Mouse (Mus musculus) retina, postnatal 7 days (tissue): ENCODE measurements around the gene Kctd15.
A peak's percentile ranks its signal among the peaks of the same experiment; 100 is the strongest.

Experiments used
- DNase-seq: peaks from one replicate; pipeline ENCODE4 v3.0.0-alpha.2; 2012; ENCODE audit warnings: low read depth, low spot score

The Kctd15 gene

DNA sequence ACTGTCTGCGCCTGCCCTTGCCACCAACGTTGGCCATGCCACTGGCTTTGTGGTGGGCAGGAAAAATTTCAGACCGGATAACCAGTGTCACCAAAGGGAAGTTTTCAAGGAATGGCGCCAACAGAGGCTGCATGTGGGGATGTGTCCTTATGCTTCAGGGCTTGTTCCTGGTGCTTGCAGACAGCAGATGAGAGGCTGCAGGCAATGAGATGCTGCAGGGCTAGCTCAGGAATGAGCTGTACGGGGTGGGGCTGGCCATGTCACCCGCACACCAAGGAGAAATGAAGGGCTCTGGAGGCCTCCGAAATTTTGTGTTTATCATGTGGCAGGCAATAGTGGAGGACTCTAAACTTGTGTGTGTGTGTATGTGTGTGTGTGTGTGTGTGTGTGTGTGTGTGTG is 6.6 kb upstream of the Kctd15 start:
- DNase-seq = no peak

DNA sequence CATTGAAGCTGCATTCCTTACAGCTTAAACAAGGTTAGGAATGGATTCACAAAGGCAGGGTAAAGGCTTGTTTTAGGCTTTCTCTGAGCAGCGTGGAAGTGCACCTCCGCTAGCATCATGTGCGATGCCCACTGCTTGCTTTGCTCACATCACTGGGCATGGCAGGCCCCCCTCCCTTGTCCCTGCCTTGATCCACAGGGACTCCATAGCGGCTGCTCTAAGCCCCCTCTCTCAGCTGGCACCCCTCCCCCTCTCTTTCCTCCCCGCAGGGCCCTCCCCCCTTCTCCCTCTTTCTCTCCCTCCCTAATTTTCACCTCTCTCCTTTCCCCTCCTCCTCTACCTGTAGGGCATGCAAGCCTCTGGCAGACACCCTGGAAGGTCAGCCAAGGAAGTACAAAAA is 5.7 kb upstream of the Kctd15 start:
- no peak for DNase-seq

DNA sequence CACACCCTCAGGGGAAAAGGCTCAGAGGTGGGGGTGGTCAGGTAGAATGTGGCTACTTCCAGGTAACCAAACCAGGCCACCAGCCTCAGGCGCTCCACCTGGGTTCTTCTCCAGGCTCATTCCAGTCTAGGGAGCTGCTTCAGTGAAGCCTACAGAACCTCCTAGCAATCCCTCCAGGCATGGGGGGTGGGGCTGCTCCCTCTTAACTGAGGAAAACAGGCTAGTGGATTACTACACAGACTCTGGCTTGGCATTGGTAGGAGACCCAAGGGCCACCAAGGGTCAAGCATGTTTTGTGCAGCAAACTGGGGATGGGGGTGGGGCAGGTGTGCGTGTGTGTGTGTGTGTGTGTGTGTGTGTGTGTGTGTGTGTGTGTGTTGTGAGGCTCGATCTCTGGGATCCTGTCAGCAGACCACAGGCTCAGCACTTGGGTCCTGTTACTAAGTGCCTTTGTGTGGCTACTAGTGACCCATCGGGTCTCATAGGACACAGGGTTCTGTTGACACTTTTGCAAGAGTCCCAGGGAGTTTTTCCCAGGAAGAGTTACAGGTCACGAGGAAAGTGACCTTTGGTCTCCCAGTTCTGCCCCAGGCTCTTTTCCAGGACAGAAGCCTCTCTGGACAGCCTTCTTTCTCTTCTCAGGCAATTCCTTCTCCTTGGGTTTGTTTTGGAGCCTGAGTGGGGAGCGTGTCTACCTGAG is 3.0 kb upstream of the Kctd15 start:
- DNase-seq = no peak

- DNase-seq = peak; percentile 88
Observed at GRCm38 (mm10) chr7:34655086-34655839, 1.3 kb downstream of the Kctd15 start.

DNA sequence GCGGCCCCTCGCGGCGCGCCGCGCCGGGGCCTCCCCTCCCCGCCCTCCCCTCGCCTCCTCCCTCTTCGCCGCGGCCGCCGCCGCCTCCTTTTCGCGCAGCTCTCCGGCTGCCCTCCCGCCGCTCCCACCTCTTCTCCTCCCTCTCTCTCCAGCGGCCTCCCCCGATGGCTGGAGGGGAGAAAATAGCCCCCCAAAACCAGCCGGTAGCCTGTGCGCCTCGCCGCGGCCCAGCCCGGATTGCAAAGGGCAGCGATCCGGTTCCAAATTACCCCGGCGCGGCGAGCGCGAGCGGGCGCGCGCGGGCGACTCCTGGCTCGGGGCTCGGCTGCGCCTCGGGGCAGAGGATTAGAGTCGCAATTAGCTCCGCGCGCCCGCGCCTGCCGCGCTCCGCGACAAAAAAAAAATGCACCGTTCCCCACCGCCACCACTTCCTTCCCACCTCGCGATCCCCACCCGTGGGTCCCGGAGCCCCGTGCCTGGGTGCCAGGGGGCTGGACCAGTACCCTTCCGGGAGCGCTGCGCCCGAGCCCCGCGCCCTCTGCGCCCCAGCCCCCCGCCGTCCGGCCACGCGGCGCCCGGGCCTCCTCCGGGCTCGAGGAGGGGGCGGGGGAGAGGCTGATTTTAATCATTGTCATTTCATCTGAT is 2.0 kb downstream of the Kctd15 start:
- DNase-seq = peak; percentile 74

DNA sequence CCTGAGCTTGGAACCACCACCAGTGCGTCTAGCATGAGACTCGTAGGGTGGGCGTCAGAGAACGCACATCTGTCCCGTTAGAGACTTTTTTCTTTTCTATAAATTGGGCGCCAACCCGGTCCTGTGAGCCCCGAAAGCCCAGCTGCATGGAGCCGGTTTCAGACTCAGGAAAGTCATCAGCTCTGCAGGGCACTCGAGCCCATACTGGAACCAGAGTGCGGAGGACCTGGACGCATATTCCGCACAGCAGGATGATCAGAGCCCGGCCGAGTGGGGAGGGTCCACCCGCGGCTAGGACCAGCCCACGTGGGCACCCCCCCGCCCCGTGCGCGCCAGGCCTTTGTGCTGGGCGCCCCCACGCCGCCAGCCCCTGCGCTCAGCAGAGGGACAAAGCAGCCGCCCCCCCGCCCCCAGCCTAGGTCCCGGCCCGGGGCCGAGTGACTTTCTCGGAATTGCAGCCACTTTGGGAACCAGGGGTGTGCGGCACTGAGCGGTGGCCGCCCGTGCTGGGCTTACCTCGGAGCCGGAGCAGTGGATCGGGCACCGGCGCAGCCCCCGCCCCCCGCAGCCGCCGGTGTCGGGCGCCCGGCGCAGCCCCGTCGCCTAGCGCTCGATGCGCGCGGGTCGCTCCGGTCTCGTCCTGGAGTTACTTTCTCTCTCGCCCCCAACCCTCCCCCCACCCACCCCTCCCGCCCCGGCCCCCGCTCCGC is 2.6 kb downstream of the Kctd15 start:
- no peak for DNase-seq

DNA sequence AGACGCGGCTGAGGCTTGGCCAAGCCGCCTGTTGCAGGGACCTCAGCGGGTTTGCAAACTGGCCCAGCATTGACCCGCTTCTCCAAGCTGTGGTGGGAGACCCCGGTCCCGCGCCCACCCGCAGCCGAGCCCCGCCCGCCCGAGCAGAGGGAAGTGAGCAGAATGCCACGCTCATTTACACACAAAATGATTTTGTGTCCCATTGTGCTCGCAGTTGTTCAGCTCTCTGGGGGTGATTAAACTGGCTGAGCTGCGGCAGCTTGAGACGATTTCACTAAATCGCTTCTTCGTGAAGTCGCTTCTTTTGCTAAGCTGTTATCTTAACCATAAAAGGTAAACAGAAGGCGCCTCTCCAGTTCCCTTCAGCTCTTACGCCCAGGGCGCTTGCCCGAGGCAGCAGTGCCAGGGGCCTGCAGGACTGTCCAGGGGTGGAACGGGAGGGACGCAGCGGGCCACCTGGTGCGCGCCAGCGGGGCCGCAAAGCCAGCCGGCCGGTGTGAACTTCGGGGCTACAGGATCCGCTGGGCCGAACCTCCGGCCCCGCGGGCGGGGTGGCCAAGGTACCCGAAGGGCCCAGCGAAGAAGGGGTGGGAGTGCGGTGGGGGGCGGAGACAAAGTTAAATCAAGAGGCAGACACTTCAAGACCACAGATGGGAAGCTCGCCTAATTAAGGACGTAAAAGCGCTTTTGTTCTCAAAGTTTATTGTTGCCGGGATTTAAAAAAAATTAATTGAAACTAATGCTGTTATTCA is 3.6 kb downstream of the Kctd15 start:
- DNase-seq = no peak

DNA sequence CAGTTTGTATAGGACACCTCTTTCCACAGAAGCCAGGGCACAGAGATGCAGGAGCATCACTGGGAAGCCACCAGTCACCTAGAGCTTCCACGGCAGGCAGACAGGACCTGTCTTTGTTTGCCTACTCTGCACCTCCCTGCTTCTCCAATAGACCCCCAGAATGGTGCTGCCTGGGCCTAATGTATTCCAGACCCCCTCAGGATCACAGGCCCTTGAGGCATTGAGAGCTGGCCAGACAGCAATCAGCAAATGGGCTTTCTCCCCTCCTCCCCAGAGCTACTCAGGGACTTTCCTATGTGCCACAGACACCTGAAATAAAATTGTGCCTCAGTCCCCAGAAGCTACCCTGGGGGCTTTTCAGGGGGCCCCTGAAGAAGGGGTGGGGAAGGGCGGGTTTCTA is 5.2 kb downstream of the Kctd15 start:
- DNase-seq = no peak

DNA sequence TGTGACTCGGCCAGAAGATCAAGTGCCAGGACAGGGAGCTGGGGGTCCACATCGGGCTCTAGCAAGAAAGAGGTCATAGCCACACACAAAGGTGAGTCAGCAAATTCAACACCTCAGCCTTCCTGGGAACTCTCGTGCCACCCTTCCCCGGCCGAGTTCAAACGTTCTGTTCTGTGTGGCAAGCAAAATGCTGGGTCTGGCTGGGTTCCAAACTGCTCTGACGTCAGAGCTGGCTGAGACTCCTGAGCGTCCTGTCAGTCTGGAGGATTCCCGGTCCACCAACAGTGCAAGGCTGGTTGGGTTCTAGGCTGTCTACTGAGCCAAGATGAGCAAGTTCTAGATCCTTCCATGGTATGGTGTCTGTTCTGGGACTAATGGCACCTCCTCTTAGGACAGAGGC is 9.5 kb downstream of the Kctd15 start:
- no peak for DNase-seq

- DNase-seq = no peak
Observed at GRCm38 (mm10) chr7:34646144-34646795, 10.3 kb downstream of the Kctd15 start.

DNA sequence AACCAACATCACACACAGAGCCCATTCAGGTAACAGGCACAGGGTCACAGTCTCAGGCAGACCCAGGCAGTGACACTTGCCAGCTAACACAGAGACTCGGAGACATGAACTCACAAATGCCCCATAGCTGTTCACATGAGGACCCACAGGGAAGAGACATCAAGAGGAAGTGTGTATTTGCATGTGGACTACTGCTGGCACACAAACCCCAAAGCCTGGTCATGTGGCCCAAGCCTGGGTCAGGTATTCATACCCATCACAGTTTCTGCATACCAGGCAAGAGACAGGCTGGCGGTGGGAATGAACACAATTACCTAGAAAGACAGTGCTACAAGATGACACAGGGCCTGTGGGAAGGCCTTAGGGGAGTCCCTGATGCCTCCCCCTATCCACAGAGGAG is 10.9 kb downstream of the Kctd15 start:
- no peak for DNase-seq

- DNase-seq = no peak
Observed at GRCm38 (mm10) chr7:34644591-34644990, 11.9 kb downstream of the Kctd15 start.

DNA sequence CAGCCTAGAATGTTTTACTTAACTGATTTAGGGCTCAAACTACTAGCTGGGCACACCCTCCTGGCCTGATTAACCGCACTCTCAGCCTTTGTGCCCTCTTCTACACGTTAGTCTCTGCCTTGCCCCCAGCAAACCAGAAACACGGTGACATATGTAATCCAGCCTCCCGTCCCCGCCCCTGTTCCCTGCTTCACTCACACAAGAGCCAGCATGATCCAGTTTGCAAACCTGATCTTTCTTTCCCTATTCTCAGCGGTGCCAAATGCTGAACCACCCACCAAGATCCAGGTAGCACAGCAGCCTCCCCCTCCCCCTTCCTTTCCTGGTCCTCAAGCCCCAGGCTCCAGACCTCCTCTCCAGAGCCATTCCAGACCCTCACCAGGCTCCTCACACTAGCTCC is 13.2 kb downstream of the Kctd15 start:
- DNase-seq = no peak

DNA sequence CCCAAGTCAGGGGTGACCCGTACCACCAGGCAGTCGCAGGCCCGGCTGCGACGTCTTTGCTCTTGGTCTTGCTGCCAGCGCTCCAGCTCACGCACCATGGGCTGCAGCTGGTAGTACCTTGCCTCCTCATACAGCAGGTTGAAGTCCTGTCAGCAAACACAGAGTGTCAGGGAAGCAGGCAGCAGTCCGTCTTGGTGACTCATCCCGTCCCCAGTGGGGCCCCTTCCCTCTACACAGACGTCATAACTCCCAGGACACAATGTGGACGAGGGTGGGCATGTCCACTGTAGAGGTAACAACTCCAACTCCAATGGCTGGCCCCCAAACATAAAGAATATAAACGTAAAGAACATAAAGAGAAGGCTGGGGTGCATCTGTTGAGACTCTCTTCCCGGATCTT is 14.6 kb downstream of the Kctd15 start:
- no peak for DNase-seq

- no peak for DNase-seq
Observed at GRCm38 (mm10) chr7:34639798-34640197, 16.7 kb downstream of the Kctd15 start.

DNA sequence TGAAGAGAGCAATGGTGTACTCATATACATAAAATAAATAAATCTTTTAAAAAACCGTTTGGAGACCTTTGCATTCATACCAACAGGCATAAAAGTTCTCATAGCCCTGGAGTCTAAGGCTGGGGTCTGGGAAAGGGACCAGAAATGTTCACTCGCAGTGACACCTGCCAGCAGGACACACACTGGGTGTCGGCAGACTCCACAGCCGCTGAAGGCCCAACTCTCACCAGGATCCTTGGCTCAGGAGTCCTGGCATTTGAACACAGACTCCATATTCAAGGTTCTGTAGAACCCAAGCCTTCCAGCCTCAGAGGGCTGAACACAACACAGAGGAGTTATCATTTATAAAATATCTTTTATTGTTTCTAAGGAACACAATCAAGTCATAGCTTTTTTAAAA is 19.9 kb downstream of the Kctd15 start:
- DNase-seq = no peak

GRCm38 (mm10) chr7:34632966-34633742 is 23.4 kb downstream of the Kctd15 start:
- DNase-seq = no peak

- DNase-seq = no peak
Observed at GRCm38 (mm10) chr7:34630211-34631085, 26.1 kb downstream of the Kctd15 start.

GRCm38 (mm10) chr7:34629702-34630210 is 26.8 kb downstream of the Kctd15 start:
- DNase-seq = no peak
